Mouse (Mus musculus) embryonic facial prominence, embryonic 12.5 days (tissue): ENCODE data around the gene Hikeshi. TPM values are rescaled to one million over a fixed set of nuclear protein-coding genes. Genes with fewer than 3 reads are reported as not detected.

Experiments
- ATAC-seq: fragments of 200-750 bp; cut with Nextera tagmentation; 2 replicates; pipeline ENCODE4 v1.8.0; 2017; ENCODE audit not compliant: insufficient number of reproducible peaks, insufficient read depth, low FRiP score, low TSS enrichment
- H3K27ac ChIP-seq: fragments of 300-500 bp; sonication (generic); 2 replicates; pipeline ENCODE4 v1.5.1; 2016; ENCODE audit warnings: mild to moderate bottlenecking
- H3K27me3 ChIP-seq: fragments of 300-500 bp; sonication (generic); 2 replicates; pipeline ENCODE4 v1.6.1; 2016; ENCODE audit warnings: mild to moderate bottlenecking, moderate library complexity
- H3K36me3 ChIP-seq: fragments of 300-500 bp; sonication (generic); 2 replicates; pipeline ENCODE4 v1.6.1; 2016; ENCODE audit warnings: mild to moderate bottlenecking
- H3K4me1 ChIP-seq: fragments of 300-500 bp; sonication (generic); 2 replicates; pipeline ENCODE4 v1.6.1; 2016
- H3K4me2 ChIP-seq: fragments of 300-500 bp; sonication (generic); replicated peaks from 2 replicates; pipeline ENCODE4 v1.6.1; 2016; ENCODE audit warnings: mild to moderate bottlenecking, moderate library complexity
- H3K4me3 ChIP-seq: fragments of 300-500 bp; sonication (generic); 2 replicates; pipeline ENCODE4 v1.5.1; 2016; ENCODE audit warnings: mild to moderate bottlenecking
- H3K9ac ChIP-seq: fragments of 300-500 bp; sonication (generic); 2 replicates; pipeline ENCODE4 v1.6.1; 2016; ENCODE audit warnings: mild to moderate bottlenecking, moderate library complexity
- H3K9me3 ChIP-seq: fragments of 300-500 bp; sonication (generic); 2 replicates; pipeline ENCODE4 v1.6.1; 2016; ENCODE audit warnings: mild to moderate bottlenecking, moderate library complexity
- WGBS: fragments of 180-500 bp; shearing (Covaris S2); methylation state at CpG from one replicate; pipeline ENCODE4 v1.1.7; 2016; 5-methylcytosine and 5-hydroxymethylcytosine counted together
- polyA plus RNA-seq: library from polyadenylated mRNA; unstranded; fragments of >200 nt; fragmentation: Nextera tagmentation; extraction: Ambion mirVana; gene quantifications from 2 replicates; pipeline ENCODE4 v1.2.1, GENCODE M21; 2016

Hikeshi gene
- polyA plus RNA-seq, 1 experiment from 2014 or later, result 137 TPM

DNA sequence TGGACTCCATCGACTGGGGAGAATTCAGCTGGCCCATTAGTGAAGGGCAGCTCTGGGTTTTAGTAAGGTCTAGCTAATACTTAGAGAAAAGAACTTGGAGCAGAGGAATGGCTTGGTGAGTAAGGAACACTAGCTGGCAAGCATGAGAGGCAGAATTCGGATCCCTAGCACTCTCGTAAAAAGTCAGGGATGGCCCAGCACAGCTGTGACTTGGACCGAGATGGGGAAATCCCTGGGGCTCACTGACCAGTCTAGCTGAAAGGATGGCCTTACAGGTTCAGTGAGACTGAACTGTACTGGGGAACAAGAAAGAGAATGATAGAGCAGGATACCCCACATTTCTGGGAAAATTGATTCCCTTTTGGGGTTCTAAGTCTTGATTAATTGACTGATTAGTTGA lies 31.3 kb downstream of the Hikeshi start:
- peaks cover 13% of the 10 kb centered on the region; the same call in 1 of the 2 replicates for H3K4me1 ChIP-seq
- H3K9ac ChIP-seq, result no peak overlapping the region
- H3K4me2 ChIP-seq, result no peak overlapping the region
- no peaks in the 10 kb centered on the region for H3K9me3 ChIP-seq
- no peaks in the 10 kb centered on the region for H3K36me3 ChIP-seq
- no peak for ATAC-seq
- H3K4me3 ChIP-seq, result no peak overlapping the region
- H3K27ac ChIP-seq, result no peak overlapping the region
- 80% methylated on average over 4 of the region's 4 CpGs for WGBS
- no peaks in the 10 kb centered on the region for H3K27me3 ChIP-seq

GRCm38 (mm10) chr7:89908899-89909621 lies 31.9 kb downstream of the Hikeshi start:
- H3K27ac ChIP-seq, result no peak overlapping the region
- H3K4me3 ChIP-seq, result no peak overlapping the region
- no peaks in the 10 kb centered on the region for H3K9me3 ChIP-seq
- H3K9ac ChIP-seq, result no peak overlapping the region
- peaks cover 13% of the 10 kb centered on the region; the same call in 1 of the 2 replicates for H3K4me1 ChIP-seq
- ATAC-seq, result no peak
- WGBS, result 62% methylated on average over 20 of the region's 20 CpGs
- no peaks in the 10 kb centered on the region for H3K27me3 ChIP-seq
- no peaks in the 10 kb centered on the region for H3K36me3 ChIP-seq
- H3K4me2 ChIP-seq, result no peak overlapping the region

GRCm38 (mm10) chr7:89908421-89908820 lies 32.6 kb downstream of the Hikeshi start:
- Histone ChIP-seq H3K9ac (no peak overlapping the region), H3K27me3 (no peaks in the 10 kb centered on the region), H3K27ac (no peak overlapping the region), H3K4me2 (0 out of 2 replicates have a peak overlapping the region, but pooled peaks have one; percentile 2), H3K4me3 (no peak overlapping the region), H3K36me3 (no peaks in the 10 kb centered on the region), H3K4me1 (peaks cover 17% of the 10 kb centered on the region; the same call in 1 of the 2 replicates), H3K9me3 (no peaks in the 10 kb centered on the region)
- WGBS, result 33% methylated on average over 7 of the region's 7 CpGs
- no peak for ATAC-seq

- Histone ChIP-seq H3K4me2 (no peak overlapping the region), H3K27ac (no peak overlapping the region), H3K4me1 (peaks cover 21% of the 10 kb centered on the region; the same call in 1 of the 2 replicates), H3K36me3 (no peaks in the 10 kb centered on the region), H3K9me3 (no peaks in the 10 kb centered on the region), H3K4me3 (no peak overlapping the region), H3K27me3 (no peaks in the 10 kb centered on the region), H3K9ac (no peak overlapping the region)
- ATAC-seq, result no peak
- 19% methylated on average over 8 of the region's 8 CpGs for WGBS
Measured at GRCm38 (mm10) chr7:89907950-89908349, 33.1 kb downstream of the Hikeshi start.

- Histone ChIP-seq H3K27me3 (no peaks in the 10 kb centered on the region), H3K9ac (no peak within 1 kb of the TSS), H3K4me1 (peaks cover 14% of the 10 kb centered on the region; the same call in 1 of the 2 replicates), H3K4me3 (no peak within 1 kb of the TSS), H3K4me2 (peak within 1 kb of the TSS; percentile 36), H3K27ac (no peak within 1 kb of the TSS), H3K9me3 (no peaks in the 10 kb centered on the region), H3K36me3 (no peaks in the 10 kb centered on the region)
- ATAC-seq, result peak; percentile 83
- 31% methylated on average over 22 of the region's 22 CpGs for WGBS
Measured at GRCm38 (mm10) chr7:89903442-89904343, 37.3 kb downstream of the Hikeshi start, which contains the start of gene Ccdc81. Gene Ccdc81, minus strand, starts transcription at chr7:89903629.

DNA sequence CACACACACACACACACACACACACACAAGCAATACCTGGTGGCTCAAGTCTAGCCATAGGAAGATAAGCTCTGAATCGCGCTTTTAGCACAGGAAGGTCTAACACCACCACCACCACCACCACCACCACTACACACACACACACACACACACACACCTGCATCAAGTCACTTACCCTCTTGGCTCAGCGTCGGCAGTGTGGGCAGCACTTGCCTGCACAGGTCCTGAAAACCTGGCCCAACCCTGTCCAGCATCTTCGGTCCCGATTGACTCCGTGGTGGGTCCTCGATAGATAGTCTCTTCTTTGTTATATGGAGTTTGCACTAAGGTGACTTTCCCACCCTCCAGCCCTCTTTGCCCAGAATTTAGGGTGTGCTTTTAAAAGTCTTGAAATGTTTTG lies 38.0 kb downstream of the Hikeshi start:
- H3K4me2 ChIP-seq, result peak overlapping the region; percentile 36
- no peak for ATAC-seq
- H3K4me1 ChIP-seq, result 0 out of 2 replicates have a peak, but pooled peaks cover 9% of the 10 kb centered on the region
- H3K9me3 ChIP-seq, result no peaks in the 10 kb centered on the region
- no peak overlapping the region for H3K4me3 ChIP-seq
- no peaks in the 10 kb centered on the region for H3K36me3 ChIP-seq
- no peak overlapping the region for H3K9ac ChIP-seq
- H3K27ac ChIP-seq, result no peak overlapping the region
- 85% methylated on average over 8 of the region's 8 CpGs for WGBS
- H3K27me3 ChIP-seq, result no peaks in the 10 kb centered on the region

- Histone ChIP-seq H3K4me2 (no peak overlapping the region), H3K9ac (no peak overlapping the region), H3K4me3 (no peak overlapping the region), H3K27me3 (no peaks in the 10 kb centered on the region), H3K36me3 (no peaks in the 10 kb centered on the region), H3K27ac (no peak overlapping the region), H3K9me3 (no peaks in the 10 kb centered on the region), H3K4me1 (no peaks in the 10 kb centered on the region)
- ATAC-seq, result no peak
- WGBS, result 36% methylated on average over 4 of the region's 4 CpGs
Measured at GRCm38 (mm10) chr7:89891856-89892255, 49.1 kb downstream of the Hikeshi start.

- 77% methylated on average over 5 of the region's 5 CpGs for WGBS
- no peaks in the 10 kb centered on the region for H3K9me3 ChIP-seq
- no peaks in the 10 kb centered on the region for H3K27me3 ChIP-seq
Measured at GRCm38 (mm10) chr7:89891412-89891811, 49.6 kb downstream of the Hikeshi start.

GRCm38 (mm10) chr7:89884551-89884950 lies 56.5 kb downstream of the Hikeshi start:
- H3K4me1 ChIP-seq, result no peaks in the 10 kb centered on the region
- WGBS, result 68% methylated on average over 3 of the region's 3 CpGs
- ATAC-seq, result no peak

More at GRCm38 (mm10) chr7:89891412-89891811, 49.6 kb downstream of the Hikeshi start:
- H3K4me2 ChIP-seq, result no peak overlapping the region
- H3K36me3 ChIP-seq, result no peaks in the 10 kb centered on the region
- no peak for ATAC-seq
- no peak overlapping the region for H3K27ac ChIP-seq
- no peak overlapping the region for H3K9ac ChIP-seq
- H3K4me1 ChIP-seq, result no peaks in the 10 kb centered on the region
- no peak overlapping the region for H3K4me3 ChIP-seq

DNA sequence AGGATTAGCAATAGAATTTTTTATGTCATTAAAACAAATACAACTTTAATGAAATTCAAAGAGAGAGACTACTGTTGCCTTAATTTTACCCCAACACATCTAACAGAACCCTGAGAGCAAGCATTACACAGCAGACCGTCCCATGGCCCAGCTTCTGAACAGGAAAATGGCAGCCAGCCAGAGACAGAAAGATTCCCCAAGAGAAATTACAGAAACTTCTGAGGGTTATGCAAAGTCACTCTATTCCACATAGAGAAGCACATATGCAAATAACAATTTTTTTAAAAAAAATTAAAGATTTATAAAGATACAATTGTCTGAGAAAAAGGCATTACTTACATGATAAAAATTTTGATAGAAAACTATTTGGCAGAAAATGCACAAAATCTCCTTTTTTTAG lies 61.3 kb downstream of the Hikeshi start:
- Histone ChIP-seq H3K4me3 (no peak overlapping the region), H3K36me3 (no peaks in the 10 kb centered on the region), H3K9me3 (no peaks in the 10 kb centered on the region), H3K4me2 (no peak overlapping the region), H3K27me3 (no peaks in the 10 kb centered on the region), H3K4me1 (no peaks in the 10 kb centered on the region), H3K27ac (no peak overlapping the region), H3K9ac (no peak overlapping the region)
- WGBS, result 60% methylated on average over 1 of the region's 1 CpGs
- no peak for ATAC-seq

More at GRCm38 (mm10) chr7:89884551-89884950, 56.5 kb downstream of the Hikeshi start:
- no peaks in the 10 kb centered on the region for H3K27me3 ChIP-seq
- H3K9ac ChIP-seq, result no peak overlapping the region
- H3K4me3 ChIP-seq, result no peak overlapping the region
- H3K9me3 ChIP-seq, result no peaks in the 10 kb centered on the region
- H3K36me3 ChIP-seq, result no peaks in the 10 kb centered on the region
- H3K4me2 ChIP-seq, result no peak overlapping the region
- H3K27ac ChIP-seq, result no peak overlapping the region
